Mouse (Mus musculus): ENCODE measurements around the gene Hyal2. TPM values are rescaled to one million over a fixed set of nuclear protein-coding genes. Genes with fewer than 3 reads are reported as not detected.

Gene Hyal2
- polyA plus RNA-seq, 1 experiment from 2014 or later: 93.6 TPM

GRCm38 (mm10) chr9:107548820-107549219 lies 18.9 kb upstream of the Hyal2 start:
- peaks cover 40% of the 10 kb centered on the region for H3K4me1 ChIP-seq

GRCm38 (mm10) chr9:107549297-107550074 lies 18.3 kb upstream of the Hyal2 start:
- H3K4me3 ChIP-seq: no peak overlapping the region

More at GRCm38 (mm10) chr9:107548820-107549219, 18.9 kb upstream of the Hyal2 start:
- 91% methylated on average over 10 of the region's 10 CpGs for WGBS
- H3K9me3 ChIP-seq: no peaks in the 10 kb centered on the region
- no peak overlapping the region for H3K4me3 ChIP-seq
- no peak overlapping the region for H3K9ac ChIP-seq
- ATAC-seq (ENCODE audit: low FRiP score, low read depth): no peak
- H3K27ac ChIP-seq: no peak overlapping the region
- no peak overlapping the region for H3K4me2 ChIP-seq (replicated peaks)
- H3K36me3 ChIP-seq: peaks cover 15% of the 10 kb centered on the region
- peaks cover 48% of the 10 kb centered on the region for H3K27me3 ChIP-seq (replicated peaks)

GRCm38 (mm10) chr9:107550491-107551116 lies 17.1 kb upstream of the Hyal2 start:
- Histone ChIP-seq H3K4me1 (peaks cover 48% of the 10 kb centered on the region), H3K27me3 (replicated peaks) (peaks cover 48% of the 10 kb centered on the region), H3K9me3 (no peaks in the 10 kb centered on the region), H3K9ac (no peak overlapping the region), H3K27ac (no peak overlapping the region), H3K36me3 (no peaks in the 10 kb centered on the region), H3K4me3 (no peak overlapping the region; the same call in 1 of the 2 replicates), H3K4me2 (replicated peaks) (peak overlapping the region; percentile 73)
- WGBS: 23% methylated on average over 23 of the region's 23 CpGs
- ATAC-seq (ENCODE audit: low FRiP score, low read depth): no peak

More at GRCm38 (mm10) chr9:107549297-107550074, 18.3 kb upstream of the Hyal2 start:
- H3K4me2 ChIP-seq (replicated peaks): no peak overlapping the region
- H3K4me1 ChIP-seq: peaks cover 43% of the 10 kb centered on the region
- H3K27ac ChIP-seq: no peak overlapping the region
- no peaks in the 10 kb centered on the region for H3K9me3 ChIP-seq
- no peak overlapping the region for H3K9ac ChIP-seq
- WGBS: 91% methylated on average over 20 of the region's 20 CpGs
- peaks cover 8% of the 10 kb centered on the region for H3K36me3 ChIP-seq
- peaks cover 48% of the 10 kb centered on the region for H3K27me3 ChIP-seq (replicated peaks)
- ATAC-seq (ENCODE audit: low FRiP score, low read depth): no peak

GRCm38 (mm10) chr9:107551117-107551889 lies 16.4 kb upstream of the Hyal2 start, which contains the start of gene Rassf1:
Gene Rassf1, plus strand, starts transcription at chr9:107551555.
- Histone ChIP-seq H3K4me3 (peak within 1 kb of the TSS; percentile 35), H3K4me1 (peaks cover 55% of the 10 kb centered on the region), H3K27ac (no peak within 1 kb of the TSS), H3K27me3 (replicated peaks) (peaks cover 48% of the 10 kb centered on the region), H3K9me3 (no peaks in the 10 kb centered on the region), H3K36me3 (no peaks in the 10 kb centered on the region), H3K9ac (peak within 1 kb of the TSS; percentile 55), H3K4me2 (replicated peaks) (peak within 1 kb of the TSS; percentile 73)
- under 1% methylated on average over 62 of the region's 63 CpGs for WGBS
- no peak for ATAC-seq (ENCODE audit: low FRiP score, low read depth)

- Histone ChIP-seq H3K9me3 (no peaks in the 10 kb centered on the region), H3K4me2 (replicated peaks) (peak overlapping the region; percentile 73), H3K27ac (no peak overlapping the region), H3K36me3 (peaks cover 4% of the 10 kb centered on the region; the same call in 1 of the 2 replicates), H3K4me3 (peak overlapping the region; percentile 35; the same call in 1 of the 2 replicates), H3K9ac (peak overlapping the region; percentile 55), H3K27me3 (replicated peaks) (peaks cover 48% of the 10 kb centered on the region), H3K4me1 (peaks cover 54% of the 10 kb centered on the region)
- ATAC-seq (ENCODE audit: low FRiP score, low read depth): no peak
- 4% methylated on average over 8 of the region's 8 CpGs for WGBS
Measured at GRCm38 (mm10) chr9:107551890-107552355, 15.8 kb upstream of the Hyal2 start.

- H3K36me3 ChIP-seq: peaks cover 13% of the 10 kb centered on the region
- no peak overlapping the region for H3K27ac ChIP-seq
- no peak overlapping the region; the same call in 1 of the 2 replicates for H3K4me3 ChIP-seq
- H3K9me3 ChIP-seq: no peaks in the 10 kb centered on the region
- ATAC-seq (ENCODE audit: low FRiP score, low read depth): no peak
- H3K4me1 ChIP-seq: peaks cover 46% of the 10 kb centered on the region
- peaks cover 48% of the 10 kb centered on the region for H3K27me3 ChIP-seq (replicated peaks)
- peak overlapping the region; percentile 73; the same call in 1 of the 2 replicates for H3K9ac ChIP-seq
- 77% methylated on average over 5 of the region's 5 CpGs for WGBS
- peak overlapping the region; percentile 96 for H3K4me2 ChIP-seq (replicated peaks)
Measured at GRCm38 (mm10) chr9:107552690-107553393, 14.9 kb upstream of the Hyal2 start.

- 4% methylated on average over 37 of the region's 37 CpGs for WGBS
- Histone ChIP-seq H3K27me3 (replicated peaks) (peaks cover 44% of the 10 kb centered on the region), H3K36me3 (peaks cover 22% of the 10 kb centered on the region), H3K9ac (peak overlapping the region; percentile 73), H3K4me1 (peaks cover 46% of the 10 kb centered on the region), H3K9me3 (no peaks in the 10 kb centered on the region), H3K27ac (0 out of 2 replicates have a peak overlapping the region, but pooled peaks have one; percentile 42), H3K4me3 (peak overlapping the region; percentile 72), H3K4me2 (replicated peaks) (peak overlapping the region; percentile 96)
- peak; percentile 78 for ATAC-seq (ENCODE audit: low FRiP score, low read depth)
Measured at GRCm38 (mm10) chr9:107553541-107554318, 14.0 kb upstream of the Hyal2 start.

- Histone ChIP-seq H3K27ac (peak overlapping the region; percentile 69), H3K36me3 (peaks cover 28% of the 10 kb centered on the region), H3K9ac (peak overlapping the region; percentile 83), H3K27me3 (replicated peaks) (peaks cover 38% of the 10 kb centered on the region), H3K4me2 (replicated peaks) (peak overlapping the region; percentile 96), H3K4me1 (peaks cover 46% of the 10 kb centered on the region), H3K9me3 (no peaks in the 10 kb centered on the region), H3K4me3 (peak overlapping the region; percentile 72)
- under 1% methylated on average over 53 of the region's 53 CpGs for WGBS
- peak; percentile 94 for ATAC-seq (ENCODE audit: low FRiP score, low read depth)
Measured at GRCm38 (mm10) chr9:107554319-107554825, 13.4 kb upstream of the Hyal2 start.

- H3K27ac ChIP-seq: peak overlapping the region; percentile 69
- H3K36me3 ChIP-seq: peaks cover 35% of the 10 kb centered on the region
- peak overlapping the region; percentile 83 for H3K9ac ChIP-seq
- peak overlapping the region; percentile 96 for H3K4me2 ChIP-seq (replicated peaks)
- H3K27me3 ChIP-seq (replicated peaks): peaks cover 31% of the 10 kb centered on the region
- ATAC-seq (ENCODE audit: low FRiP score, low read depth): peak; percentile 45
- peak overlapping the region; percentile 72 for H3K4me3 ChIP-seq
- H3K4me1 ChIP-seq: peaks cover 46% of the 10 kb centered on the region
- H3K9me3 ChIP-seq: no peaks in the 10 kb centered on the region
- WGBS: under 1% methylated on average over 23 of the region's 23 CpGs
Measured at GRCm38 (mm10) chr9:107555031-107555457, 12.7 kb upstream of the Hyal2 start.

- Histone ChIP-seq H3K9ac (peak overlapping the region; percentile 83), H3K9me3 (no peaks in the 10 kb centered on the region), H3K27ac (no peak overlapping the region), H3K36me3 (peaks cover 42% of the 10 kb centered on the region), H3K4me2 (replicated peaks) (peak overlapping the region; percentile 96), H3K4me1 (peaks cover 46% of the 10 kb centered on the region), H3K4me3 (peak overlapping the region; percentile 72), H3K27me3 (replicated peaks) (peaks cover 24% of the 10 kb centered on the region)
- 58% methylated on average over 2 of the region's 2 CpGs for WGBS
- ATAC-seq (ENCODE audit: low FRiP score, low read depth): no peak
Measured at GRCm38 (mm10) chr9:107555701-107556100, 12.0 kb upstream of the Hyal2 start.

Measured in neural tube, embryonic 12.5 days (tissue).